Mouse (Mus musculus) monocyte, adult 59 days (primary cell): ENCODE results near the gene Ttc39b. TPM values are rescaled to one million over a fixed set of nuclear protein-coding genes. Genes with fewer than 3 reads are reported as not detected.

Source experiments
- total RNA-seq, 2 experiments: library from RNA; stranded (reverse); gene quantifications; one replicate each; pipeline ENCODE4 v1.2.4; 2023

Gene Ttc39b
- 10 to 100 TPM; 32.2 TPM for total RNA-seq

GRCm38 (mm10) chr4:83323910-83324684, at the start of gene Ttc39b:
Gene Ttc39b, minus strand, starts transcription at chr4:83324255.

Other genes starting within 250 kb of the Ttc39b start
- 10 to 100 TPM; 29.8 to 31.0 TPM for gene Snapc3, start 93.5 kb upstream of the Ttc39b start, total RNA-seq
- gene Psip1, start 162.2 kb upstream of the Ttc39b start, total RNA-seq: 10 to 100 TPM; 27.3 to 33.1 TPM
- 1 to 10 TPM; 5.4 to 6.1 TPM for gene Ccdc171, start 201.3 kb upstream of the Ttc39b start, total RNA-seq